Mouse (Mus musculus): ENCODE results near the gene Mapkap1. TPM values are rescaled to one million over a fixed set of nuclear protein-coding genes. Genes with fewer than 3 reads are reported as not detected.

Mapkap1 gene
- polyA plus RNA-seq, 1 experiment from 2014 or later = 74.7 TPM

- 36% methylated on average over 12 of the region's 12 CpGs for WGBS
Measured at GRCm38 (mm10) chr2:34563089-34563694, 156.6 kb downstream of the Mapkap1 start.

GRCm38 (mm10) chr2:34563865-34564264, 157.3 kb downstream of the Mapkap1 start:
- Histone ChIP-seq H3K4me2 (ENCODE audit: low read length) (no peak overlapping the region), H3K27me3 (ENCODE audit: control insufficient read depth, insufficient read depth, low read length) (no peaks in the 10 kb centered on the region), H3K27ac (replicated peaks in 1 of 2; ENCODE audit: control insufficient read depth in 1 of 2, insufficient read depth in 1 of 2, low read depth in 2 of 2, low read length in 2 of 2) (peak overlapping the region; percentile 25 to 66), H3K36me3 (ENCODE audit: control insufficient read depth, insufficient read depth, low read length) (no peaks in the 10 kb centered on the region), H3K9me3 (ENCODE audit: control insufficient read depth, low read length) (no peaks in the 10 kb centered on the region), H3K9ac (ENCODE audit: low read length) (no peak overlapping the region), H3K4me1 (ENCODE audit: control insufficient read depth in 2 of 2, insufficient read depth in 2 of 2, low read length in 2 of 2) (peaks cover 8 to 27% of the 10 kb centered on the region in 2 experiments), H3K4me3 (ENCODE audit: control insufficient read depth in 1 of 2, insufficient read depth in 1 of 2, low read depth in 1 of 2, low read length in 2 of 2) (no peak overlapping the region)
- no peak for ATAC-seq (ENCODE audit: insufficient number of reproducible peaks, insufficient read depth, low FRiP score, low read depth)

More at GRCm38 (mm10) chr2:34563089-34563694, 156.6 kb downstream of the Mapkap1 start:
- Histone ChIP-seq H3K9me3 (ENCODE audit: control insufficient read depth, low read length) (no peaks in the 10 kb centered on the region), H3K4me3 (ENCODE audit: control insufficient read depth in 1 of 2, insufficient read depth in 1 of 2, low read depth in 1 of 2, low read length in 2 of 2) (no peak overlapping the region), H3K4me2 (ENCODE audit: low read length) (no peak overlapping the region), H3K36me3 (ENCODE audit: control insufficient read depth, insufficient read depth, low read length) (no peaks in the 10 kb centered on the region), H3K4me1 (ENCODE audit: control insufficient read depth in 2 of 2, insufficient read depth in 2 of 2, low read length in 2 of 2) (peaks cover 8 to 27% of the 10 kb centered on the region in 2 experiments), H3K9ac (ENCODE audit: low read length) (no peak overlapping the region), H3K27ac (replicated peaks in 1 of 2; ENCODE audit: control insufficient read depth in 1 of 2, insufficient read depth in 1 of 2, low read depth in 2 of 2, low read length in 2 of 2) (peak overlapping the region; percentile 25 to 85), H3K27me3 (ENCODE audit: control insufficient read depth, insufficient read depth, low read length) (no peaks in the 10 kb centered on the region)
- ATAC-seq (ENCODE audit: insufficient number of reproducible peaks, insufficient read depth, low FRiP score, low read depth) = 0 out of 2 replicates have a peak, but pooled peaks have one; percentile 31

GRCm38 (mm10) chr2:34566146-34566545, 159.6 kb downstream of the Mapkap1 start:
- WGBS = 50% methylated on average over 4 of the region's 4 CpGs
- peaks cover 17 to 31% of the 10 kb centered on the region in 2 experiments for H3K4me1 ChIP-seq (ENCODE audit: control insufficient read depth in 2 of 2, insufficient read depth in 2 of 2, low read length in 2 of 2)

GRCm38 (mm10) chr2:34566601-34567000, 160.0 kb downstream of the Mapkap1 start:
- no peaks in the 10 kb centered on the region for H3K27me3 ChIP-seq (ENCODE audit: control insufficient read depth, insufficient read depth, low read length)
- H3K4me2 ChIP-seq (ENCODE audit: low read length) = no peak overlapping the region
- H3K36me3 ChIP-seq (ENCODE audit: control insufficient read depth, insufficient read depth, low read length) = no peaks in the 10 kb centered on the region
- no peak overlapping the region for H3K9ac ChIP-seq (ENCODE audit: low read length)
- WGBS = 81% methylated on average over 1 of the region's 1 CpGs
- no peaks in the 10 kb centered on the region for H3K9me3 ChIP-seq (ENCODE audit: control insufficient read depth, low read length)
- no peak overlapping the region for H3K27ac ChIP-seq (replicated peaks in 1 of 2; ENCODE audit: control insufficient read depth in 1 of 2, insufficient read depth in 1 of 2, low read depth in 2 of 2, low read length in 2 of 2)
- H3K4me3 ChIP-seq (ENCODE audit: control insufficient read depth in 1 of 2, insufficient read depth in 1 of 2, low read depth in 1 of 2, low read length in 2 of 2) = no peak overlapping the region
- ATAC-seq (ENCODE audit: insufficient number of reproducible peaks, insufficient read depth, low FRiP score, low read depth) = no peak
- H3K4me1 ChIP-seq (ENCODE audit: control insufficient read depth in 2 of 2, insufficient read depth in 2 of 2, low read length in 2 of 2) = peaks cover 17 to 31% of the 10 kb centered on the region in 2 experiments

More at GRCm38 (mm10) chr2:34566146-34566545, 159.6 kb downstream of the Mapkap1 start:
- Histone ChIP-seq H3K9me3 (ENCODE audit: control insufficient read depth, low read length) (no peaks in the 10 kb centered on the region), H3K27ac (replicated peaks in 1 of 2; ENCODE audit: control insufficient read depth in 1 of 2, insufficient read depth in 1 of 2, low read depth in 2 of 2, low read length in 2 of 2) (no peak overlapping the region), H3K4me3 (ENCODE audit: control insufficient read depth in 1 of 2, insufficient read depth in 1 of 2, low read depth in 1 of 2, low read length in 2 of 2) (no peak overlapping the region), H3K36me3 (ENCODE audit: control insufficient read depth, insufficient read depth, low read length) (no peaks in the 10 kb centered on the region), H3K4me2 (ENCODE audit: low read length) (no peak overlapping the region), H3K27me3 (ENCODE audit: control insufficient read depth, insufficient read depth, low read length) (no peaks in the 10 kb centered on the region), H3K9ac (ENCODE audit: low read length) (no peak overlapping the region)
- no peak for ATAC-seq (ENCODE audit: insufficient number of reproducible peaks, insufficient read depth, low FRiP score, low read depth)

- H3K4me3 ChIP-seq (ENCODE audit: control insufficient read depth in 1 of 2, insufficient read depth in 1 of 2, low read depth in 1 of 2, low read length in 2 of 2) = no peak overlapping the region
- no peaks in the 10 kb centered on the region for H3K9me3 ChIP-seq (ENCODE audit: control insufficient read depth, low read length)
- peaks cover 11% of the 10 kb centered on the region in 2 experiments for H3K4me1 ChIP-seq (ENCODE audit: control insufficient read depth in 2 of 2, insufficient read depth in 2 of 2, low read length in 2 of 2)
- no peak overlapping the region for H3K9ac ChIP-seq (ENCODE audit: low read length)
- ATAC-seq (ENCODE audit: insufficient number of reproducible peaks, insufficient read depth, low FRiP score, low read depth) = no peak
- H3K4me2 ChIP-seq (ENCODE audit: low read length) = no peak overlapping the region
- WGBS = 60% methylated on average over 5 of the region's 5 CpGs
- no peak overlapping the region for H3K27ac ChIP-seq (replicated peaks in 1 of 2; ENCODE audit: control insufficient read depth in 1 of 2, insufficient read depth in 1 of 2, low read depth in 2 of 2, low read length in 2 of 2)
- no peaks in the 10 kb centered on the region for H3K27me3 ChIP-seq (ENCODE audit: control insufficient read depth, insufficient read depth, low read length)
- no peaks in the 10 kb centered on the region for H3K36me3 ChIP-seq (ENCODE audit: control insufficient read depth, insufficient read depth, low read length)
Measured at GRCm38 (mm10) chr2:34569131-34569530, 162.6 kb downstream of the Mapkap1 start.

- ATAC-seq (ENCODE audit: insufficient number of reproducible peaks, insufficient read depth, low FRiP score, low read depth) = no peak
- Histone ChIP-seq H3K4me2 (ENCODE audit: low read length) (no peak overlapping the region), H3K27me3 (ENCODE audit: control insufficient read depth, insufficient read depth, low read length) (no peaks in the 10 kb centered on the region), H3K36me3 (ENCODE audit: control insufficient read depth, insufficient read depth, low read length) (no peaks in the 10 kb centered on the region), H3K9ac (ENCODE audit: low read length) (no peak overlapping the region), H3K4me1 (ENCODE audit: control insufficient read depth in 2 of 2, insufficient read depth in 2 of 2, low read length in 2 of 2) (peaks cover 11% of the 10 kb centered on the region in 2 experiments), H3K4me3 (ENCODE audit: control insufficient read depth in 1 of 2, insufficient read depth in 1 of 2, low read depth in 1 of 2, low read length in 2 of 2) (no peak overlapping the region), H3K27ac (replicated peaks in 1 of 2; ENCODE audit: control insufficient read depth in 1 of 2, insufficient read depth in 1 of 2, low read depth in 2 of 2, low read length in 2 of 2) (no peak overlapping the region), H3K9me3 (ENCODE audit: control insufficient read depth, low read length) (no peaks in the 10 kb centered on the region)
- 63% methylated on average over 6 of the region's 6 CpGs for WGBS
Measured at GRCm38 (mm10) chr2:34570378-34570777, 163.8 kb downstream of the Mapkap1 start.

GRCm38 (mm10) chr2:34571096-34571495, 164.5 kb downstream of the Mapkap1 start:
- WGBS = 44% methylated on average over 1 of the region's 1 CpGs
- peaks cover 6 to 10% of the 10 kb centered on the region in 2 experiments for H3K4me1 ChIP-seq (ENCODE audit: control insufficient read depth in 2 of 2, insufficient read depth in 2 of 2, low read length in 2 of 2)

GRCm38 (mm10) chr2:34573073-34573472, 166.5 kb downstream of the Mapkap1 start:
- ATAC-seq (ENCODE audit: insufficient number of reproducible peaks, insufficient read depth, low FRiP score, low read depth) = no peak
- H3K4me3 ChIP-seq (ENCODE audit: control insufficient read depth in 1 of 2, insufficient read depth in 1 of 2, low read depth in 1 of 2, low read length in 2 of 2) = no peak overlapping the region
- no peak overlapping the region for H3K4me2 ChIP-seq (ENCODE audit: low read length)
- H3K27ac ChIP-seq (replicated peaks in 1 of 2; ENCODE audit: control insufficient read depth in 1 of 2, insufficient read depth in 1 of 2, low read depth in 2 of 2, low read length in 2 of 2) = no peak overlapping the region
- H3K36me3 ChIP-seq (ENCODE audit: control insufficient read depth, insufficient read depth, low read length) = no peaks in the 10 kb centered on the region
- 82% methylated on average over 4 of the region's 4 CpGs for WGBS
- no peaks in the 10 kb centered on the region for H3K9me3 ChIP-seq (ENCODE audit: control insufficient read depth, low read length)
- no peak overlapping the region for H3K9ac ChIP-seq (ENCODE audit: low read length)
- H3K4me1 ChIP-seq (ENCODE audit: control insufficient read depth in 2 of 2, insufficient read depth in 2 of 2, low read length in 2 of 2) = peaks cover 10 to 14% of the 10 kb centered on the region in 2 experiments
- H3K27me3 ChIP-seq (ENCODE audit: control insufficient read depth, insufficient read depth, low read length) = no peaks in the 10 kb centered on the region

More at GRCm38 (mm10) chr2:34571096-34571495, 164.5 kb downstream of the Mapkap1 start:
- Histone ChIP-seq H3K27me3 (ENCODE audit: control insufficient read depth, insufficient read depth, low read length) (no peaks in the 10 kb centered on the region), H3K9ac (ENCODE audit: low read length) (no peak overlapping the region), H3K9me3 (ENCODE audit: control insufficient read depth, low read length) (no peaks in the 10 kb centered on the region), H3K4me2 (ENCODE audit: low read length) (no peak overlapping the region), H3K27ac (replicated peaks in 1 of 2; ENCODE audit: control insufficient read depth in 1 of 2, insufficient read depth in 1 of 2, low read depth in 2 of 2, low read length in 2 of 2) (no peak overlapping the region), H3K36me3 (ENCODE audit: control insufficient read depth, insufficient read depth, low read length) (no peaks in the 10 kb centered on the region), H3K4me3 (ENCODE audit: control insufficient read depth in 1 of 2, insufficient read depth in 1 of 2, low read depth in 1 of 2, low read length in 2 of 2) (no peak overlapping the region)
- no peak for ATAC-seq (ENCODE audit: insufficient number of reproducible peaks, insufficient read depth, low FRiP score, low read depth)
